Mouse (Mus musculus) stomach, adult 2 months (tissue): Measurements from ENCODE around the gene Itga7. TPM values are rescaled to one million over a fixed set of nuclear protein-coding genes. Genes with fewer than 3 reads are reported as not detected.

Source experiments
- polyA plus RNA-seq: library from polyadenylated mRNA; depleted of rRNA; stranded (reverse); fragments of >200 nt; gene quantifications from 2 replicates; pipeline ENCODE4 v1.2.3, GENCODE M21; 2012; rRNA removed

Itga7 gene
- 45.3 and 45.5 TPM in 2 replicates for polyA plus RNA-seq

DNA sequence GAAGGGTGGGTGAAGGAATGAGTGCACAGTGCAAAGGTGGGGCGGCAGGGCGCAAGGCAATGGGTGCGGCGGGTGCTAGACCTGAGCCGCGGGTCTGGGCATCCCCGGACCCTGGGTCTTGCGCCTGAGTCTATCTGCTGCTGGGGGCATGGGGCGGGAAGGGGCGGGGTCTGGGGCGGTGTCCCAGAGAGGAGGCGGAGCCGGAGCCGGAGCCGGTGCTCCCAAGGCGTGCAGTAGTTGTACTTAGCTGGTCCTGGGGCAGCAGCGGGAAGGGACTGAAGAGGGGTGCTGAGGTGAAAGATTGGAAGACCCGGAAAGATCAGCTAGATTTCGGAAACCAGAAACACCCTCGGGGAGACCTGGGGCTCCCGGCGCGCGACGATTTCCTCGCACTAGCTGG lies at the start of gene Itga7:
TSS of gene Itga7 (plus strand) at position 245 of the 400 bp plus-strand sequence.

DNA sequence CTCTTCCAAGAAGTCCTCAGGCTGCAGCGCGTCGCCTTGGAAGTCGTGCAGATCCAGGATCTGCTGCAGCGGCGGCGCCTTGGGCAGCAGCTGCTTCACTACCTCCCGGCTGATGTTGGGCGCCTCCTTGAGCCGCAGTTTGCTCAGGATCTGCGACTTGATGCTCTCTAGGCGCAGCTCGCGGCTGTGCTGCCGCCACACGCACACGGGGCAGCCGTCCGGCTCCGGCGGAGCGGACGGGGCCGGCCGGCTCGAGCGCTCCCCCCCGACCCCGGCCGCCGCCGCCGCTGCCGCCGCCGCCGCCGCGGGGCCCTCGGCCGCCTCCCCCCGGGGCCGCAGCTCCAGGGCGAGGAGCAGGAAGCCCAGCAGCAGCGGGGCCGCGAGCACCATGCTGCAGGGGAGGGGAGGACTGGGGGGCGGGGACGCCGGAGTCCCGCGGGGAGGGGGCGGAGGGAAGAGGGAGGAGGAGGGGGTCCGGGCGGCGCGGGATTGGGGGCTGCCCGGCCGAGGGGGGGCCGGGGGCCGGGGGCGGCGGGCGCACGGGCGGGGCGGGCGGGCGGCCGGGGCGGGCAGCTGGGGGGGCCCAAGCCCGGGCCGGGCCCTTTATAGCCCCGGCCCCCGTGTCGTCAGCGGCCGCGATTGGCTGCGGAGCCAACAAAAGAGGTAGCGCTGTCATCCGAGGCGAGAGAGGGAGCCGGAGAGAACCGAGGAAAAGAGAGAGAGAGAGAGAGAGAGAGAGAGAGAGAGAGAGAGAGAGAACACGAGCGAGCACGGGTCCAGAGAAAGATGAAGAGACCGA lies 42.1 kb upstream of the Itga7 start, which contains the start of gene Gdf11:
TSS of gene Gdf11 (minus strand) at position 423 of the 799 bp plus-strand sequence.

GRCm38 (mm10) chr10:128900698-128901097 lies 32.9 kb upstream of the Itga7 start, which contains the start of gene Cd63:
Gene Cd63 (plus strand): TSS chr10:128900989.

GRCm38 (mm10) chr10:128922822-128923012 lies 10.9 kb upstream of the Itga7 start, which contains the start of gene Rdh5:
Gene Rdh5 (minus strand): TSS chr10:128922888.

DNA sequence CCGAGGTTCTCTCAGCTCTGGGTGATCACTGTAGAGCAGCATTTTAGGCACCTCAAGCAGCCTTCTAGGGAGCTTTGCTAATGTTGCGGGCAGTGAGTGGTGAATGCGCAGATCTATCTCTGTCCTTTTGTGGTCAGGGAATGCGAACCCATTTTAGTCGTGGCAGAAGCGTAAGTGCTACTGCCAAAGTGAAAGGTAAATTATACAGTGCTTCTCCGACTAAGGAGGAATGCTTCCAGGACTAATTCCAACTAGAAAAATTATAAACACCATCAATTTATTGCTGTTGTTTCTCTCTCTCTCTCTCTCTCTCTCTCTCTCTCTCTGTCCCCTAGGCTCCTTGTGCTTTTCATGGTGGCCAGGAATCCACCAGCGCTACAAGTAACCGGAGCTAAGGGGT lies 9.7 kb upstream of the Itga7 start, which contains the start of gene Bloc1s1:
TSS of gene Bloc1s1 (minus strand) at position 101 of the 400 bp plus-strand sequence.

DNA sequence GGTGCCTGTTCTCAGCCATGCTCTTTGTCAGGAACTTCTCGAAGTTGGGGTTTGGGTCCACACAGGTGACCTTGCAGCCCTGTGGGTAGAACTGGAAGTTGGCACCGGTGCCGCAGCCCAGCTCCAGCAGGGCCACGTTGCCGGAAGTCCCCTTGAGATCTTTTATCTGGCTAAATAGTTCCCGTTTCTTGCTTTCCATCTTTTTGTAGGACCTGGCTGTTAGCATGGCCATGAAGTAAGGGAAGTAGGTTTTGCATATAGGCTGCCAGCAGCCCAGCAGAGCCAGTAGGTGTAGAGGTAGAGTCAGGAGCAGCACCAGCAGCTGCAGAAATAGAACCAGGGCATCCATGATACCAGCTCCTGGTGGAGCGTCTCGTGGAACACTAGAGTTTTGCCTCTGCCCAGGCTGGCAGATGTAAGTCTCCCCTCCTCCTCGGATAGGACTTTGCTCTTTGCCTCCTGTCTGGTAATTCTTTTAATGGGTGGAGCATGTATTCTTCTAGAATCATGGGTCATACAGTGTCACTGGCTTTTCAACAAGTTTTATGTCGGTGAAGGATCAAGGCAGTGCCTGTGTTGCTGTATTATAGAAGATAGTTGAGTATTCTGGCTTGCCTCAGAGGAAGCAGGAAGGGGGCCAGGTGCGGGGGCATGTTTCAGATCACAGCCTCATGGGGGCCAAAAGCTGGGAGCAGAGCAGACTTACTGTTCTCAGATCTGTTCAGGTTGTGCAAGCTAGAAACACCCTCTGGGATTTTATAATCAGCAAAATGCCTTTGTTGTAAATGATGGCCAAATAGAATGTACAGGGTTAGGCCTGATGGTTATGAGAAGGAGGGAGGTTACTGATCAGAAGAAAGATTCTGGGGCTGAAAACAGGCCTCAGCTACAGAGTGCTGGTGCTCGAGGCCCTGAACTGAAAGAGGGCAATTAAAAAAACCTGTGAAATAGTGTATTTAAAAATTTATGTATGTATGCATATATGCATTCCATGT lies 27.3 kb downstream of the Itga7 start, which contains the start of gene Mettl7b:
TSS of gene Mettl7b (minus strand) at position 399 of the 995 bp plus-strand sequence.

DNA sequence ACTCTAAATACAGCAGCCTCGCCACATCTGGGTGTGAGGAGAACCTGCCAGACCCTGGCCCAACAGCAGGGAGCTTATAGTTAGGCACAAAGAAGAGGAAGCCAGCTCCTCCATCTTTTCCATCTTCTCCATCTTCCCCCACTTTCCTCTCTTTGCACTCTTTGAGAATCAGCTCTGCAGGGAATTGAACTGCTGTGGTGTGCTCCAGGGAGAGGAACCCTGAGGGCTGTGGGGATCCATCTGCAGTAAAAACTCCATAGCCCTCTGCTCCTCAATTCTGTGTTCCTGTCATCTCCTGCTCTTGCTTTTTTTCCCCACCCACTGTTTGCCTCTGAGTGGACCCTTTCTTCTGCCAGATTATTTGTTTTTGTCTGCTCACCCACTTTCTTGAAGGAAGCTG lies 55.5 kb downstream of the Itga7 start, which contains the start of gene Olfr9:
TSS of gene Olfr9 (plus strand) at position 301 of the 400 bp plus-strand sequence.

Other genes starting within 250 kb of the Itga7 start
- gene Rab5b, start 237.6 kb upstream of the Itga7 start, polyA plus RNA-seq: 35.8 and 44.6 TPM in 2 replicates
- 1.5 and 1.8 TPM in 2 replicates for gene Pmel, start 229.6 kb upstream of the Itga7 start, polyA plus RNA-seq
- 4.8 and 7.7 TPM in 2 replicates for gene Cdk2, start 228.8 kb upstream of the Itga7 start, polyA plus RNA-seq
- 11.9 and 18.1 TPM in 2 replicates for gene Dgka, start 189.0 kb upstream of the Itga7 start, polyA plus RNA-seq
- gene Pym1, start 185.9 kb upstream of the Itga7 start, polyA plus RNA-seq: 7.1 and 7.7 TPM in 2 replicates
- gene Mmp19, start 142.9 kb upstream of the Itga7 start, polyA plus RNA-seq: 1.2 and 1.7 TPM in 2 replicates
- 4.2 and 6.2 TPM in 2 replicates for gene Dnajc14, start 129.8 kb upstream of the Itga7 start, polyA plus RNA-seq
- 9.4 and 11.5 TPM in 2 replicates for gene Tmem198b, start 129.4 kb upstream of the Itga7 start, polyA plus RNA-seq
- gene Sarnp, start 116.5 kb upstream of the Itga7 start, polyA plus RNA-seq: 0.31 and 0.76 TPM in 2 replicates
- gene Ormdl2, start 112.2 kb upstream of the Itga7 start, polyA plus RNA-seq: 39.1 and 41.1 TPM in 2 replicates
- gene Gdf11, start 42.1 kb upstream of the Itga7 start, polyA plus RNA-seq: 0.54 TPM in 2 replicates
- gene Cd63, start 32.8 kb upstream of the Itga7 start, polyA plus RNA-seq: 52.8 and 59.1 TPM in 2 replicates
- gene Rdh5, start 10.9 kb upstream of the Itga7 start, polyA plus RNA-seq: 13.0 and 16.4 TPM in 2 replicates
- gene Bloc1s1, start 9.8 kb upstream of the Itga7 start, polyA plus RNA-seq: 50.6 and 55.1 TPM in 2 replicates
- 2.9 and 4.1 TPM in 2 replicates for gene Mettl7b, start 27.2 kb downstream of the Itga7 start, polyA plus RNA-seq
- not detected in 2 replicates for gene Olfr9, start 55.6 kb downstream of the Itga7 start, polyA plus RNA-seq
- gene Olfr763, start 77.0 kb downstream of the Itga7 start, polyA plus RNA-seq: not detected in 2 replicates
- gene Olfr764-ps1, start 106.1 kb downstream of the Itga7 start, polyA plus RNA-seq: not detected in 2 replicates
- gene Olfr765, start 116.2 kb downstream of the Itga7 start, polyA plus RNA-seq: not detected in 2 replicates
- not detected in 2 replicates for gene Olfr766-ps1, start 135.2 kb downstream of the Itga7 start, polyA plus RNA-seq
- gene Olfr767, start 149.1 kb downstream of the Itga7 start, polyA plus RNA-seq: not detected in 2 replicates
- not detected in 2 replicates for gene Olfr768, start 165.6 kb downstream of the Itga7 start, polyA plus RNA-seq
- not detected in 2 replicates for gene Olfr769, start 184.0 kb downstream of the Itga7 start, polyA plus RNA-seq
- not detected in 2 replicates for gene Olfr770, start 205.2 kb downstream of the Itga7 start, polyA plus RNA-seq
- not detected in 2 replicates for gene Olfr771, start 230.9 kb downstream of the Itga7 start, polyA plus RNA-seq
- not detected in 2 replicates for gene Olfr772, start 244.1 kb downstream of the Itga7 start, polyA plus RNA-seq